Mouse (Mus musculus): ENCODE data around the gene BC017158.
A peak's percentile ranks its signal among the peaks of the same experiment; 100 is the strongest.
"Not testable (repeated sequence)": the region's sequence is repeated elsewhere in the genome, so short reads cannot be mapped to it uniquely, and the experiment has no call there.

The BC017158 gene

DNA sequence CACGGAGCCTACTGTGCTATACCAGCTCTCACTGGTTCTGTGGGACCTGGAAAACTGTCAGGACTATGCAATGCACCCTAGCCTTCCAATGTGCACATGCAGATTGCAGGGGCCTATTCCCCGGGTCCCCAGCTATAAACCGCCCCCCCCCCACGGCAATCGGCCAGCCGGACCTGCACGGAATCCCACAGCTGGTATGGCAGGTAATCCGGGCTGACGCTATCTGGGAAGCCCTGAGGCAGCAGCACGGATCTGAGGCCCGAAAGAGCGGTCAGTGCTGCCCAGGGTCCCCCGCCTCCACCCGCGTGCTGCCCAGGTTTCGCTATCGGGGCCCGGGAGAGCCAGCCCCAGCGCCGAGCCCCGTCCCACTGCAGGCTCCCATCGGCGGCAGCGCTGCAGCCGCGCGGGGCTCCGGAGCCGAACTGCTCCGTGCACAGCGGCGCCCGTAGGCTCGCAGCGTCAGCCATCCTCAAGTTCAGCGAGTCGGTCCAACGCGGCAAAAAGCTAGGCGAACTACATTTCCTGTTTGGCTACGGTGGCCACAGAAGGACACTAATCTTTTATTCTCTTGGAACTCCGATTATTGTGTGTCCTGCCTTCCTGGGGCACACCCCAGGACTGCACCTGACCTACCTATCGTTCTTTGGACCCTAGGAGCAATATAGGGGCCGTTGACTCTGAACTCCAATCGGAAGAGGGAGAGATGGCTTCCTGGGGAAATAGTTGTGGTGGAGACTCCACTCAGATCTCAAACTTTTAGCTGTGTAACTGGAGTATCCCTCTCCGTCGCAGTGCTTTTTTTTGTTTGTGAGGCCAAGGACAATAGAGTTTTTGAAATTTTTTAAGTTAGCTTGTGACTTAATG is at the start of gene BC017158:
Gene BC017158 (minus strand): TSS at position 554 of the 864 bp plus-strand sequence.
- DNase-seq: peak; percentile 68

DNA sequence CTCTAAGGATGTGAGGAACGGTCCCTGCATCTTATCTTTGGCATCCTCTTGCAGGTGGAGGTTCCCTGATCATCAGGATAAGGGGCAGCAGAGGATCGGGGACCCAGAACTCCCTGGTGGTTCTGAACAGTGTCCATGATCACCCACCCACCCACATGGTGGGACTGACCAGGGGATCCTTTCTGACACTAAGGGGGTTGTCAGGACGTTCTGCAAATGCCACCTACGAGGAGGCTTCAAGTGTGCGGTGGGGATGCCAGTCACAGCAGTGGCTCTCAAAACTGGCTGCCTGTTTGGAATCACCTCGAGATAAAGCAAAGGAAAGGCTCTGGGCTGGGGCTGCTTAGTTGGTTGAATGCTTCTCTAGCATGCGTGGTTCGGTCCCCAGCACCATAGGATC is 49.0 kb upstream of the BC017158 start:
- DNase-seq: no peak

DNA sequence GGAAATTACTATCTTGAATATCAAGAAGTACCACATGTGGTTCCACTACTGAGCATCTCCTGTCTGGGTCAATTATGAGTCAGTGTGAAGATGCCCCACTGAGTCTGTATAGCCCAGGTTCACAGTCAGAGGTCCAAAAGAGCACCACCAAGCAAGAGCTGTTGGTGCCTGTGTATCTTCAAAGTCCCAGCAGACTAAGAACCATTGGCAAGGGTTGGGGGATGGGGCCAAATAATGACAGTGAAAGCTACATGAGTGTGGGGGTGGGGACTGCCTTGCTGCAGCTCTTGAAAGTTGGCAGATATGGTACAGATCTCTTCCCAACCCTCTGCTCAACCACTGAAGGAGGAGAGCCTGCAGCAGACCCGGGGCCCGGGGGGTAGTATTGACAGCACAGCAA is 48.6 kb upstream of the BC017158 start:
- no peak for DNase-seq

DNA sequence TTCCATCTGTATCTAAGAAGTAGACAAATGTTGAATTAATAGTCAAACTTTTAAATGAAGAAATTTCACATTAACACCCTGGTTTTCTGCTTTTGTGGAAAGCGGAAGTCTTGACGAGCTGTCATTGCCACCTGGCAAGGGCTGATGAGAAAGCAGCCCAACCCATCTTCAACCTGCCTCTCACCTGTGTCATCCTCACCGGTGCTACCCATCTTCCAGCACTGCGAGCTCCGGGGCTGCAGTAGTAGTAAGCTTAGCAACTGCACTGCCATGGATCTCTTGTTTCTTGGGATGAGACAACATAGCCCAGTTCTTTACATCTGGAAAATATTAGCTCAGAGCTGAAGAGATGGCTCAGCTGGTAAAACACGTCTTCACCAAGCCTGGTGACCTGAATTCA is 47.7 kb upstream of the BC017158 start:
- no peak for DNase-seq

DNA sequence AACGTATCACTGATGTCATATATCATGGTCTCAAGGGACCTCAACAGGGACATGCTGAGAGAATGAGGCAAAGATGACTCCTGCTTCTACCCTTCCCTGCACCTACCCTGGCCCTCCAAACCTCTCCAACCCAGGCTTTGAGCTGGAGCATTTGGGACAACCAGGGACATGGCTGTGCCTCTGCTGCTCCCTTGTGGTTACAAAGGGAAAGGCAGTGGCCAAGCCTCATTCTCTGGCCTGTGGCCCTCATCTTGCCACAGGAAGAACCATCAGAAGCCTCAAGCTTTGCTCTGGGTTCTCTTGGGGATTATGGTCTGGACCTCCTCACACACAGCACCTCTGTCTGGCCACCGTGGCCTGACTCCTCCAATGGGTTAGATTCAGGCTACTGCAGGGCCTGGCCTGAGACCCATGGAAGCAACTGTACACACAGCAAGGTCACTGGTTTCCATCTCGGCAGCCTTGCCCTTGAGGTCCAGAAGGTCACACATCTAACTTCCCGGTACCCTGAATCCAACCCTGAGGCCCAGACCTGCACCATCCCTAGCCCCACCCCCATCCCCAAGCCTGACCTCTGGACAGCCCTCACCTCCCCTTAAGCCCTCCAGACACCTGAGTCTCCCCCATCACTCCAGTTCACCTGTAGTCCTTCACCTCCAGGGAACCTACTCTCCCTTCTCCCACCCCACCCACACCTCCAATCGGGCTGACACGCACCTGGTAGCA is 47.1 kb upstream of the BC017158 start:
- DNase-seq: peak; percentile 70

DNA sequence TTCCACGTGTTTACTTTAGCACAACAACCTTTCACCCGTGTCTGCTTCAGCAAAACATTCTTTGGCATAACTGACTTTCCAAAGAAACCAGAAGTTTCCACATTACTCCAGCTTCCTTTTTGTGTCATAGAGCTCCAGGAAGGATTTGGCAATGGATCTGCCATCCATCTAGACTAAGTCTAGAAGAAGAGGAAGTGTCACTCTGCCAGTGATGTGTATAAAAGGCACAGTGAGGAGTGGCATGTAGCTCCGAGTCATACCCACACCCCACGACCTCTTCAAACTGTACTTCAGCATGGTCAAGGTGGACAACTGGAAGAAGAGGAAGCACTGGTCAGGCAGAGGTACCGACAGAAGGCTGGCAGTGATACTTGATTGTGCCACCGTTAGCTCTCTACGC is 46.5 kb upstream of the BC017158 start:
- DNase-seq: no peak

DNA sequence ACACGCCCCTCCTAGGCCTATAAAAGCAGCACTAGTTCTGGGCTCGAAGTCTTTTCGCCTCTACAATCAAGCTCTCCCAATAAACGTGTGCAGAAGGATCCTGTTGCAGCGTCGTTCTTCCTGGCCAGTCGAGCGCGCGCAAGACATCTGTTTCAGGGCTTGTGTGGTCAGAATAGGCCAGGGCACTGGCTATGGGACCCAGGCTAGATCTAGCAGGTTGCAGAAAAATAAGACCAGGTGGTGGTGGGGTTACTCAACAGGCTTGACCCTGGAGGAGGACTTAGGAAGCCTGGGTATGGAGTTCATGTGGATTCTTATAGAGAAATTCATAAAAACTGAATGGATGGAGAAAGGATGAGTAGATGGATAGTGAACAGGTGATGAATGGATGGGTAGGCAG is 44.7 kb upstream of the BC017158 start:
- DNase-seq: not testable (repeated sequence)

DNA sequence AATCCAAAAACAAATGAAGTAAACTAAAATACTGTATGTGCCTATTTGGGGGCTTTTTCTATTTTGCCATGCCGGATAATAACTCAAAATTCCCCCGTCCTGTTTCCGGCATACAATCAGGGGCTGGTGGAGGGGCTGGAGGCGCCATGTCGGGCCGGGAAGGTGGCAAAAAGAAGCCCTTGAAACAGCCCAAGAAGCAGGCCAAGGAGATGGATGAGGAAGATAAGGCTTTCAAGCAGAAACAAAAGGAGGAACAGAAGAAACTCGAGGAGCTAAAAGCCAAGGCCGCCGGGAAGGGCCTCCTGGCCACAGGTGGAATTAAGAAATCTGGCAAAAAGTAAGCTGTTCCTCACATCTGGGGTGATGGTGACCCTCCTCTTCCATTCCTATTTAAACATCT is 42.4 kb upstream of the BC017158 start:
- not testable (repeated sequence) for DNase-seq

DNA sequence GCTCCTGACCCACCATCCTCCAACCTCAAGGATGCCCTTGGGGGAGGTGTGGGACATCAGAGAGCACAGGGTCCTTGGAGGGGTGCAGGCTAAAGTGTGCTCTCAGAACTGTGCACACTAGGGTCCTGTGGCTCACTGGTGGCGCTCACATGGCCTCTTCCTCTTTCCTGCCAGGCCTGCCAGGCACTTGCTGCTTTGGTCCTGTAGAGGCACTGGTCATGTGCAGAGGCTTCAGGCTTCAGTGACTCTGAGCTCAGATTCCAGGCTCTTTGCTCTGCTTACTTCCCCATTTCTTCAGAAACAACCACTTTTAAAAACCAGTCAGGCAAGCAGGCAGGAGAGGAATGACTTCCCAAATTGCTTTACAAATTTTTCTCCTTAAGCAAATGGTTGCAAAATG is 34.9 kb upstream of the BC017158 start:
- no peak for DNase-seq

DNA sequence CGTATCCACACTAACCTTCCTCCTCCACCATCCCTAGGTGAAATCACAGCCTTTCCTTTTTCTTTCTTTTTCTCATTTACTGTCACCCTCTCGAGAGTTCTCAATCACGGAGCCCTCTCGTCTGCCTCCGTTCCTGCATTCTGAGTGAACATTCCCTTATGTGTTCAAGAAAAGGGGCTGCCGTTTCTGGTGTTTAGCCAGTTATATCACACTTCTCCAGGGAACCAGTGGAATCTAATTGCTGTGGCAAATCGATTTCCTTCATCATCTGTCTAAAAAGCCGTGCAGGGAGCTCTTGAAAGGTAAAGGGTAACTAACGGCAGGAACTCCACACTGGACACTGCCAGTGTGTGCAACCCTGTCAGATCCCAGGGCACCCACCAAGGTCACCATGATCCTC is 33.0 kb upstream of the BC017158 start:
- no peak for DNase-seq

DNA sequence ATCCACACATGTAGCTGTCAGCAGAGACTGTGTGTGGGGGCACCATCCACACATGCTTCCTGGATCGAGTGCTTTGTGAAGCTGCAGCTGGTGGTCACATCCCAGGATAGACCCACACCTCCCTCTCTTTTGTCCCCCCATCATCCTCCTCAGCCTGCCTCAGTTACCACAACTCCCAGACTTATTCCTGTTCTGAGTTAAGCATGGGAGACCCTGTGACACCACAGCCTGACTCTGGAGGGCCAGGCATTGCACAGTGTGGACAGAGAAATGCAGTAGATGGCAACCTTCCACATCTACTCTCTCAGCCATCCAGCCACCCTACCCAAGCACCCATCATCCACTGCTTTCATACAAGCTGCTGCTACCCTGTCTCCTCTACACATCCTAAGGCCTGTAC is 27.0 kb upstream of the BC017158 start:
- no peak for DNase-seq

DNA sequence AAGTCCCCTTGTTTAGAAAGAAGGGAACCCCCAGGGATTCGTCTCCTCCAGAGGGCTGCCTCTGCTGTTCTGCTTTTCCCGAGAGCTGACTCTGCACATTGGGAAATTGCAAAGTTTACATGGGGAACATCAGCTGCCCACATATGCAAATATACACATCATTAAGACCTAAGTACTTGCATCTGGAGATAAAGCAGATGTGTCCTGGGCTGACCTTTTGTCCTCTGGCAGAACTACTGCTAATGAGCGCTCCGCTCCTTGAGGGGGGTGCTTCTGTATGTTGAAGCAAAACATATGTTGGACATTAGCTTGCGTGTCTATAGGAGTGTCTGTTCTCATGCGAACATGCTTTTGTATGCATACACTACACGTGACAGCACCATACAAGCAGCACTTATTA is 23.3 kb upstream of the BC017158 start:
- DNase-seq: no peak

DNA sequence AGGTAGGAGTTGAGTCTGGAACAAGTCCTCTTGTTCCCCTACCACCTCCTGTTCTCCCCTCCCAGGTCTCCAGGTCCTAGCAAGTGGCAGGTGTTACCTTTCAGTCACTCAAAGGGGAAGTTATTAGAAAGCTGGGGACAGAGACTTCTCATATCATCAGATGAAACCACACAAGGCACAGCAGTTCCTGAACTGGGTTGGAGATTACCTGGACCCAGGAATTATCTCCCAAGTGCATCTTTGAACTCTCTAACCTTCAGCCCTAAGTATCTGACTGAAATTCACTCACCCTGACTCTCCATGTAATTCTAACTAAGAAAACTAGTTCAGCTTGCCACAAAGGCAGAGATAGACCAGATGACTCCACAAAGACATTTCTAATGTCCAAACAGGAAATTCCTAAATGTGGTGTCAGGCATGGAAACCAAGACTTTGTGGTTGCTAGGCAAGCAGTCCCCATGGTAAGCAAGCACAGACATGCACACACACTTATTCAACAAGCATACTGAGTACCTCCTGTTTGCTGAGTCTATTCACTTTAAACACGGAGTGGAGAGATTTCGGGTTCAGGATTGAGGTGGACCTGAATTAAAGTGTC is 22.3 kb upstream of the BC017158 start:
- no peak for DNase-seq

DNA sequence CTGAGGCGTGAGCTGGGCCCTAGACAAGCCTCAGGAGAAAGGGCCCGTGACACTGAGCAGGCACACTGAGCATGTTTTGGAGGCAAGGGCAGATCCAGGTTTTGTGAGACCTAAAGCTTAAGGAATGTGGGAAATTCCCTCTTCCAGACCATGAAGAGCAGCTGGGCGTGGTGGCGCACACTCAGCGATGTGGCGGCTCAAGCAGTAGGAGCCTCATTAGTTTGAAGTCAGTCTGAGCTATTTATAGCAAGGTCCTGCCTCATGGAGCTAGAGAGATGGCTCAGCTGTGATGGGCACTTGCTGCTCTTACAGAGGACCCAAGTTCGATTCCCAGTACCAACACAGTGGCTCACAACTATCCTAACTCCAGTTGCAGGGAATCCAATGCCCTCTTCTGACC is 21.2 kb upstream of the BC017158 start:
- no peak for DNase-seq

DNA sequence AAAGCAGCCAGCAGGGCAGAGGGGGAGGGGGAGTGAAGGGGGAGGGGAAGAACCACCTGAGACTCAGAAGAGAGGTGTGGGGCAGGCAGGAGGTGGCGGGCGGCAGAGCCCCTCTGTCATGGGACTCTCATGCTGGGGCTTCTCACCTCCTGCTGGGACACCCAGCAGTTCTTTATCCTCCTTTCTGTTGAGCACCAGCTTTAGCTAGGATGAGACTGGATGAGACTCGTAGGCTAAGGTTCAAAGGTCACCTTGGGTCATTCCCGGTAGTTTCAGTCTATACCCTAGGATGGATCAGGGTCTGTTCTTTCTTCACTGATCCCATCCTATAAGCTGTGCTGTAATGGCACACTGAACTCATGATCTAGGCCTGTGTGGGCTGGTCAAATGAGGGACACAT is 19.0 kb upstream of the BC017158 start:
- no peak for DNase-seq

DNA sequence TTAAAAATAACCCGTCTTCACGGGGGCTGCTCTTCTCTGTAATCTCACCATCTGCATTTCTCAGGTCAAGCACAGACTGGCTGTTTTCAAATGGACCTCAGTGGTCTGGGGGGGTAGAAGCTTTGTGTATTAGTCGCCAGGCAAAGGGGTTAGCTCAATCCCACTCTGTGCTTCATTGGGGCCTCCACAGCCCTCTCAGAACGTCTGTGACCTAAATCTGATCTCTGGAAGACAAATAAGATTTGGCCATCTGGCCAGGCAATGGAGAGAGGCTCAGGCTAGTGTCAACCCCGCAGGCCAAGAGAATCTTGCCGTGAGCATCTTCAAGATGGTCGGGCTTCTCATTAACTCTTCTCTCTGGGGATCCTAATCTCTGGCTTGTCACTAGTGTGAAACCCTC is 16.5 kb upstream of the BC017158 start:
- no peak for DNase-seq

DNA sequence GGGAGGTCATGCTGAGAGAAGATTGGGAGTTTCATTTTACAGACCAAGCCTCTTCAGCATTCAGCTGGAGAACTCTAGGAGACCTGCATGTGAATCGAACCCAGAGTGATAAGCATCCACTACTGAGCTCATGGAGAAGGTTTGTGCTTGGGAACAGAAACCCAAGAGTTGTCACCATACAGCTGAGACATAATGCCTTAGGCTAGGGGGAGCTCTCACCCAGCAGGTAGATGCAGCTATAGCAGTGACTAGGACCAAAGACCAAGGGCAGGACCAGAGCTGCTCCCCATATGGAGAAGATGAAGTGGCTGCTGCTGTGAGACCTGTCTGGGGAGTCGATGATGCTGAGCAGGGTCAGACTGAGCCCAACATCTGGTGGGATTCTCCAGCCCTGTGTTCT is 15.6 kb upstream of the BC017158 start:
- no peak for DNase-seq

DNA sequence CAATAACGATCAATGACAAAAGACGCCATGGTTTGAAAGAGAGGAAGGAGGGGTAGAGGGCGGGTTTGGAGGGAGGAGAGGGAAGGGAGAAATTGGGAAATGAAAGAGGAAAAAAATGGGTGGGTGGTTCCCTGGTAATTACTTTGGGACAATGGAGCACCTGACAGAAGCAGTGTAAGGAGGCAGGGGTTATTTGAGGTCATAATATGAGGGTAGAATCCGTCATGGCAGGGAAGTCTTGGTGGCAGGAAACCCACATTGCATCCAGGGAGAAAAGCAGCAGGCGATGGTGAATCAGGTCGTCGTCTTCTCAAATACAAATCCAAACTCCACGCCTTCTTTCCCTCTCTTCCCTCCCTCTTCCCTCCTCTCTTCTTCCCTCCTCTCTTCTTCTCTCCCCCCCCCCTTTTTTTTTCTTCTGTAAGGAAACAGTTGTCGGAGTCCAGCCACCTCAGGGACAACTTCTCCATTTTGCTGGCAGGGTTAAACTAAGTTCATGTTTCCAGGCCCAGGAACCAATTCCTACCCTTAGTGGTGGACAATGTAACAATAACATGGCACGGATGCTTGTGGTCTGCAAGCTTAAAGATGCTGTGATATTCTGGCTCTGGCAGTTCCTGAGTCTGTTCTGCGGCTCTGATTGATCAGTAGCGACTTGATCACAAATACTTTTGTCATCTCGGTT is 14.5 kb upstream of the BC017158 start:
- DNase-seq: no peak

DNA sequence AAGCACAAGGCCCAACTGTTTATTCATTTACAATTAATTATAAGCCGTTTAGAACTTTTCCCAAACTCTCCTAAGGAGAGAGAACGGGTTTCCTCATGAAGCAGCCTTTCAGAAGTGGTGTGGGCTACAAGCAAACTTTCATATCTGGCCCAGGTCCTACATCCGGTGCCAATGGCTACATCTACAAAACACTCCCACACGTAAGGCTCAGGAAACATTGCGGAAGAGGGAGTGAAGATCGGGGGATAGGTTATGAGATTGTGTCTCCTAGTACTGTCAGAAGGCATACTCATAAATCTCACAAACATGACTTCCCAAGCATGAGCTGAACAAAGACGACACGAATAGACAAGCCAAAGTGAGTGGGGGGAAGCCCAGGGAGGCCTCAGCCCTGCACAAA is 13.8 kb upstream of the BC017158 start:
- no peak for DNase-seq

DNA sequence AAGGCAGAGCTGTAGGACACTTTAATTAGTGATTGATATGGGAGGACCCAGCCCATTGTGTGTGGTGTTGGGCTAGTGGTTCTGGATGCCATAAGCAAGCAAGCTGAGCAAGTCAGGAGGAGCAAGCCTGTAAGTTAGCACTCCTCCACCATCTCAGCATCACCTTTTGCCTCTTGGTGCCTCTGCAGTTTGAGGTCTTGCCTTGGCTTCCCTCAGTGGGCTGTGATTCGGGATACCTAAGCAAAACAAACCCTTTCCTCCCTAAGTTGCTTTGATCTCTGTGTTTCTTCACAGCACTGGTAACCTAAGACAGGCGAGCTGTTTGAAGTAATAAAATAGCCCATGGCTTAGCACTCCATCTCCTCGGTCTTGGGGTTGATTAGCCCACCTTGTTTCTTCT is 13.3 kb upstream of the BC017158 start:
- DNase-seq: no peak

DNA sequence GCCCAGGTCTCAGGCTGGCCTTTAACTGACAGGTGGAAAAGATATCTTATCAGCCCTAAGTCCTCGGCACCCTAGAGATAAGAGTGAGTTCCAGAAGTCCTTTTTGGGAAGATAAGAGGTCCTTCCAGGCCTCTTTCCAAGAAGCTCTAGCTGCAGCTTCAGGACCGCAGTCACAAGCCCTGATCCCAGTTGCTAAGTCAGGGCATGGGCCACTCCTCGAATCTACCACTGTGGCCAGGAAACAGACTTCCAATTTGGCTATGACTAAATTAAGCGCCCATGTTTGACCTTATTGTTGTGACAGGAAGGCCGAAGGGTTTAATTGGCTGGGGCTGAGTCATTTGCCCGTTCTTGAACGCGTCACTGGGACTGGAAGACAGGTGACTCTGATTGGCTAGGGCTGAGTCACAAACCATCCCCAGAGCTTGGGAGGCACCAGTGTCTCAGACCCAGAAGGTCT is 12.3 kb upstream of the BC017158 start:
- DNase-seq: no peak

DNA sequence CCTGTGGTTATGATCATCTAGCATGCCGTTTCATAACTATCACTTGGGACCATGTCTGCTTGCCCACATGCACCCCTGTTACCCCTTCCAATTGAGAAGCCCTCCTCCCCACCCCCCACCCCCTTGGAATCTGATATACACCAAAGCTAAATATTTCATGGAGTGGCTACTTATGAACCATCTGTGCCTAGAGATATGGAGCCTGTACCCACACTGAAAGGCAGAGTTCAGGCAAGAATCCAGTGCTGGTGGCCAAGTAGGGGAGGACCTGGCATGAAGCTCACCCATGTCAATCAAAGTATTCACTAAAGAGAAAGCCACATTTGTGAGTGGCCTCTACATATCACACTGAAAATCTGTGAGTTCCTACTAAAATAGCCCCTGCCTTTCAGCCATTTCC is 11.8 kb upstream of the BC017158 start:
- no peak for DNase-seq

DNA sequence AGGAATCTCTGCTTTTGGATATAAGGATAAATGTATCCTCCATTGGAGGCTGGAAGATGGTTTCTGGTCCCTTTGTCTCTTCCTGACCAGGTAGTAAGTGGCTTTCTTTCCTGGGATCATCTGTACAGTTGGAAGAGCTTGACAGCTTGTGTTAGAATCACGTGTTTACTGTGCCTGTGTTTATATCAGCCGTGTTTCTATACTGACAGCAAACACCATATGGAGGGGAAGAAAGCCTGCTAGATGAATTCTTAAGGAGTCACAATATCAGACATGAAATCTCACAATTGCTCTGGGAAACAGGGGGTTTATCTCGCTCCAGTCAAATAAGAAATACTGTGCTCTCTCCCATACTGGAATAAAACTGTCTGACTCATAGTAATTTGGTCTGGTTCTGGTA is 11.2 kb upstream of the BC017158 start:
- no peak for DNase-seq

All from cerebellum, adult 11 months (tissue).